Mouse (Mus musculus) cerebellum, adult 9-10 months (tissue): Measurements from ENCODE around the gene Rhbdf2.
"Not testable (repeated sequence)": the region's sequence is repeated elsewhere in the genome, so short reads cannot be mapped to it uniquely, and the experiment has no call there.

Experiments used
- DNase-seq: peaks from one replicate; pipeline ENCODE4 v3.0.0; 2022

The Rhbdf2 gene

GRCm38 (mm10) chr11:116642681-116643578, 16.1 kb upstream of the Rhbdf2 start:
- peak; percentile 94 for DNase-seq

- no peak for DNase-seq
Observed at GRCm38 (mm10) chr11:116641731-116642130, 14.9 kb upstream of the Rhbdf2 start.

- DNase-seq, result no peak
Observed at GRCm38 (mm10) chr11:116641168-116641567, 14.3 kb upstream of the Rhbdf2 start.

GRCm38 (mm10) chr11:116636607-116637006, 9.8 kb upstream of the Rhbdf2 start:
- DNase-seq, result not testable (repeated sequence)

- DNase-seq, result no peak
Observed at GRCm38 (mm10) chr11:116632962-116633361, 6.1 kb upstream of the Rhbdf2 start.

GRCm38 (mm10) chr11:116630171-116630965, 3.5 kb upstream of the Rhbdf2 start:
- no peak for DNase-seq

GRCm38 (mm10) chr11:116629472-116629871, 2.7 kb upstream of the Rhbdf2 start:
- no peak for DNase-seq

- peak; percentile 91 for DNase-seq
Observed at GRCm38 (mm10) chr11:116628712-116629111, 1.9 kb upstream of the Rhbdf2 start.

- no peak for DNase-seq
Observed at GRCm38 (mm10) chr11:116627072-116628020, 527 bp upstream of the Rhbdf2 start.

GRCm38 (mm10) chr11:116625081-116626000, 1.5 kb downstream of the Rhbdf2 start:
- no peak for DNase-seq

GRCm38 (mm10) chr11:116624131-116624832, 2.5 kb downstream of the Rhbdf2 start:
- no peak for DNase-seq

GRCm38 (mm10) chr11:116623281-116624124, 3.3 kb downstream of the Rhbdf2 start:
- DNase-seq, result no peak

GRCm38 (mm10) chr11:116621258-116621704, 5.5 kb downstream of the Rhbdf2 start:
- DNase-seq, result peak; percentile 86

- DNase-seq, result no peak
Observed at GRCm38 (mm10) chr11:116620559-116621253, 6.1 kb downstream of the Rhbdf2 start.

- no peak for DNase-seq
Observed at GRCm38 (mm10) chr11:116620073-116620472, 6.7 kb downstream of the Rhbdf2 start.

- no peak for DNase-seq
Observed at GRCm38 (mm10) chr11:116619561-116619960, 7.3 kb downstream of the Rhbdf2 start.

- DNase-seq, result peak; percentile 73
Observed at GRCm38 (mm10) chr11:116619156-116619555, 7.7 kb downstream of the Rhbdf2 start.

- DNase-seq, result no peak
Observed at GRCm38 (mm10) chr11:116618666-116619065, 8.2 kb downstream of the Rhbdf2 start.

- no peak for DNase-seq
Observed at GRCm38 (mm10) chr11:116617641-116618040, 9.2 kb downstream of the Rhbdf2 start.
